Mouse (Mus musculus) neural tube, embryonic 15.5 days (tissue): ENCODE measurements around the gene Btbd6. TPM values are rescaled to one million over a fixed set of nuclear protein-coding genes. Genes with fewer than 3 reads are reported as not detected.
A peak's percentile ranks its signal among the peaks of the same experiment; 100 is the strongest.

Source experiments
- ATAC-seq: fragments of 200-750 bp; cut with Nextera tagmentation; 2 replicates; pipeline ENCODE4 v1.8.0; 2017; ENCODE audit warnings: mild to moderate bottlenecking, moderate TSS enrichment, moderate library complexity; ENCODE audit not compliant: low FRiP score
- H3K27ac ChIP-seq: fragments of 300-500 bp; sonication (generic); replicated peaks from 2 replicates; pipeline ENCODE4 v1.5.1; 2015; ENCODE audit warnings: mild to moderate bottlenecking, inconsistent platforms
- H3K27me3 ChIP-seq: fragments of 300-500 bp; sonication (generic); replicated peaks from 2 replicates; pipeline ENCODE4 v1.6.1; 2015; ENCODE audit warnings: inconsistent platforms
- H3K36me3 ChIP-seq: fragments of 300-500 bp; sonication (generic); 2 replicates; pipeline ENCODE4 v1.6.1; 2015; ENCODE audit warnings: inconsistent platforms
- H3K4me1 ChIP-seq: fragments of 300-500 bp; sonication (generic); 2 replicates; pipeline ENCODE4 v1.6.1; 2015; ENCODE audit warnings: inconsistent platforms
- H3K4me2 ChIP-seq: fragments of 300-500 bp; sonication (generic); 2 replicates; pipeline ENCODE4 v1.6.1; 2015; ENCODE audit warnings: inconsistent platforms, mild to moderate bottlenecking, moderate library complexity
- H3K4me3 ChIP-seq: fragments of 300-500 bp; sonication (generic); replicated peaks from 2 replicates; pipeline ENCODE4 v1.5.1; 2015; ENCODE audit warnings: mild to moderate bottlenecking, inconsistent platforms
- H3K9ac ChIP-seq: fragments of 300-500 bp; sonication (generic); replicated peaks from 2 replicates; pipeline ENCODE4 v1.6.1; 2015; ENCODE audit warnings: mild to moderate bottlenecking, inconsistent platforms
- H3K9me3 ChIP-seq: fragments of 300-500 bp; sonication (generic); replicated peaks from 2 replicates; pipeline ENCODE4 v1.6.1; 2016; ENCODE audit warnings: inconsistent platforms
- WGBS: fragments of 180-500 bp; shearing (Covaris S2); methylation state at CpG from one replicate; pipeline ENCODE4 v1.1.7; 2015; ENCODE audit warnings: mixed read lengths; 5-methylcytosine and 5-hydroxymethylcytosine counted together
- polyA plus RNA-seq: library from polyadenylated mRNA; unstranded; fragments of >200 nt; fragmentation: Nextera tagmentation; extraction: Ambion mirVana; gene quantifications from 2 replicates; pipeline ENCODE4 v1.2.1, GENCODE M21; 2015

The Btbd6 gene
- 46.3 and 50.0 TPM in 2 replicates for polyA plus RNA-seq

DNA sequence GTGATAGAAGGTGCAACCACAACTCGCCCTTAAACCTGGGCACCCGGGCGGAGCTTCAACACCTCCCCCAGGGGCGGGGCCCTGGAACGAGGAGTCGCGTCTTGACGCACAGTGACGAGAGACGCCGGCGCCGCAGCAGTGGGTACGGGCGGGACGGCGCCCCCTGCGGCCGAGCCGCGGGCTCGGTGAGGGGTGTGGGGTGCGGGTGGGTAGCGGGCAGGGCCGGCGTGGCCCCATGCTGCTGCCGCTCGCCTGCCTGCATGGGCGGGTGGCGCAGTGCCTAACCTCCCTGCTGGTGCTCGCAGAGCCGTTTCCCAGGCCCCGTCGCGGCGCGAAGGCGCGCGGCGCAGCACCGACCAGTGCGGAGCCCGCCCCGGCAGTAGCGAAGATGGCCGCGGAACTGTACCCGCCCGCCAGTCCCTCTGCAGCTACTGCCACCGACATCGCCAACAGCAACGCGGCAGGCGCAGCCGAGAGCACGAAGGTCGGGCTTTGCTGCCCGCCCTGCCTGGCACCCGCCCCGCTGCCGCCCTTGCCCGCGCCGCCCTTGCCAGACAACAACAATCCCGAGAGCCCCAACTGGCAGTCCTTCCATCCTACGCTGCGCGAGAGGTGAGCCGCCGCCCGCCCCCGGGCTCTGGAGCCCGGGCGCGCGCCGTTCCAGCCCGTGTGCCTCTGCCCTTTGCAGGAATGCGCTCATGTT, at the start of gene Btbd6:
Gene Btbd6 (plus strand): TSS at position 112 of the 703 bp plus-strand sequence.
- peak within 1 kb of the TSS; percentile 84 for H3K4me2 ChIP-seq

DNA sequence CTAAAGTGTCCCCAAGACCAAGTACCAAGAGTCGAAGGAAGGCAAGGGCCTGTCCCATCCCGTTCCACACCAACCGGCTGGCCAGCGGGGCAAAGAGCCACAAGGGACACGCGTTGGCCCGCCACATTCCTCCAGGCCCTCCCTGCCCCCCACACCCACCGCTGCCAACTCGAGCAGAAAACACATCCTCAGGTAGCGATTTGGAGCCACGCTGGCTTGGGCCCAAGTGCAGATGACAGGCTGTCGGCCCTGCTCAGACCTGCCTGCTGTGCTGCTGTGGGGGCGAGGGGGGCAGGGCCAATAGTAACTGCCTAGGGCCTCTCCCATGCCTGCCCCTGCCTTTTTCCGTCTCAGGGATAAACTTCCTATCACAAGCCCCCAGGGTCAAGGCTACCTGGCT, 49.0 kb upstream of the Btbd6 start:
- Histone ChIP-seq H3K4me3 (peak overlapping the region; percentile 74; the same call in 1 of the 2 replicates), H3K36me3 (no peaks in the 10 kb centered on the region), H3K4me2 (peak overlapping the region; percentile 75), H3K9ac (0 out of 2 replicates have a peak overlapping the region, but pooled peaks have one; percentile 66), H3K4me1 (peaks cover 64% of the 10 kb centered on the region), H3K9me3 (no peaks in the 10 kb centered on the region), H3K27ac (no peak overlapping the region), H3K27me3 (peaks cover 23% of the 10 kb centered on the region)
- no peak for ATAC-seq
- 63% methylated on average over 14 of the region's 14 CpGs for WGBS

More for the DNA sequence above, at the start of gene Btbd6:
- H3K4me3 ChIP-seq, result peak within 1 kb of the TSS; percentile 63
- peaks cover 62% of the 10 kb centered on the region for H3K36me3 ChIP-seq
- peaks cover 26% of the 10 kb centered on the region for H3K4me1 ChIP-seq
- H3K9me3 ChIP-seq, result no peaks in the 10 kb centered on the region
- peak within 1 kb of the TSS; percentile 97 for H3K27ac ChIP-seq
- WGBS, result under 1% methylated on average over 77 of the region's 80 CpGs
- ATAC-seq, result peak; percentile 96
- peak within 1 kb of the TSS; percentile 84 for H3K9ac ChIP-seq
- no peaks in the 10 kb centered on the region for H3K27me3 ChIP-seq

DNA sequence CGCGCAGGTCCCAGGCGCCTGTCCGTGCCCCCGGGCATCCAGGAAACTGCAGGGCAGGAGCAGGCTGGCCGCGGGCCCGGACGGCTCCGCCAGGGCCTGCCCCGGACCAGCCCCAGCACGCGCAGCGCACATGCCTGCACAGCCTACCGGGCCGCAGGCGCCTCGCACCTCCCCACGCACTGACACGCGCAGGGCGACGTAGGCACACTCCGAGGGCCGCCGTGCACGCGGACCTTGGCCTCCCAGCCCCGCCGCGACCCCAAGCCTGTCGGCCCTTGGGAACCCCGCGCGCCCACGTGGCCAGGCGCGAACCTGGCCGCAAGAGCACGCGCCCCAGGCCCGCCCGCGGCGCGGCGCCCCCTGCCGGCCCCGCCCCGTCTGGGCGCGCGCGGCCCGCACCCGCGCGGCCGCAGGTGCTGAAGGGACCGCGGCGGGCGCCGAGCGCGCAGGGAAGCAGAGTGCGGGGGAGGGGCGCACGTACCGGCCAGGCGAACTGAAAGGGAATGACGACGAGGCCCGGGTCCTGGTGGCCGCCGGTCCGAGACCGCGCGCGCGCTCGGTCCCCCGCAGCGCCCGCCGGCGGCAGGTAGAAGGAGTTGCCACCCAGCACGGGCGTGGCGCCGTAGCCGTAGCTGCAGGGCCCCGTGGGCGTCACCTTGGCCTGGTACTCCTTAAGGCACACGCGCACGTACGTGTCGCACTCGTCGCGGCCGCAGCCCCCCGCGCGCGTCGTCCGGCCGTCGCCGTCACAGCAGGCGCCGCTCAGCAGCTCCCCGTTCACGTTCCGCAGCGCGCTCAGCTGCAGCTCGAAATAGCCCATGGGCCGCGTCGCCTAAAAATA, 47.7 kb upstream of the Btbd6 start:
- Histone ChIP-seq H3K9me3 (no peaks in the 10 kb centered on the region), H3K27me3 (peaks cover 23% of the 10 kb centered on the region)

DNA sequence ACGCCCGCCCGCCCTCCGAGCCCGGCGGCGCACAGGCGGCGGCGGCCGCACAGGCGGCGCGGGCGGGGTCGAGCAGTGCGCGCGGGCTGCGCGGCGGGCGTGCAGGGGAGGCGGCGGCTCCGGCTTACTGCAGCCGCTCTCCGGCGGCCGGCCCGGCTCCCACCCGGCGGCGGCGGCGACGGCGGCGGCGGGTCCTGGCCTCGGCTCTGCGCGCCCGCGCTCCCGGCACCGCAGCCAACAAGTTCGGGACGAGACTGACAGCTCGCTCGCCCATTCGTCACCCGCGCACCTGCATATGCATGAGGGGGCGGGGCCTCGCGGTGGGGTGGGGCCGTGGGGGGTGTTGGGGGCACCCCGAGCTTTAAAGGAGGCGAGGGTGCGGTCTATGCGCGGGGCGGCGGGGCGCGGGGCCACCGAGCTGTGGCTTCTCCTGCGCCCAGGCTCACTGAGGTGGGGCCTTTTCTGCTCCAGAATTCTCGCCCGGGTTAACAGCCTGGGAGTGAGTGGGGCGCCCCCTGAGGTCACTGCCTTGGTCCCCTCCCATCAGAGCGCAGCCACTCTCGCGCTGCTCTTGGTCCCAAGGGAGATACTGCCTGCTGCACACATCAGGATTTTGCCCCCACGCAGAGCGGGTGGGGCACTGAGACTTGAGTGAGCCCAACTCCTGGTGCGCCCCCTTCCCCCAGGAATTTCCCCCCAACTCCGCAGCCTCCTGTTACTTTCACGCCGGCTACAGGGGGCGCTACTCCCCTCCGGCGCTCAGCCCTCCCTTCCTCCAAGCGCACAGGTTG, 46.5 kb upstream of the Btbd6 start, which contains the start of gene Jag2:
Gene Jag2 (minus strand): TSS at position 215 of the 791 bp plus-strand sequence.
- peak; percentile 69 for ATAC-seq
- Histone ChIP-seq H3K27me3 (peaks cover 23% of the 10 kb centered on the region), H3K4me3 (peak within 1 kb of the TSS; percentile 74), H3K9ac (peak within 1 kb of the TSS; percentile 66), H3K36me3 (no peaks in the 10 kb centered on the region), H3K9me3 (no peaks in the 10 kb centered on the region), H3K4me1 (peaks cover 49% of the 10 kb centered on the region), H3K27ac (peak within 1 kb of the TSS; percentile 89), H3K4me2 (peak within 1 kb of the TSS; percentile 75)
- WGBS, result under 1% methylated on average over 71 of the region's 85 CpGs

More for the DNA sequence above, 47.7 kb upstream of the Btbd6 start:
- H3K4me3 ChIP-seq, result peak overlapping the region; percentile 74
- H3K4me1 ChIP-seq, result peaks cover 52% of the 10 kb centered on the region
- WGBS, result 1% methylated on average over 112 of the region's 124 CpGs
- peak overlapping the region; percentile 89 for H3K27ac ChIP-seq
- peak; percentile 65 for ATAC-seq
- peak overlapping the region; percentile 75 for H3K4me2 ChIP-seq
- no peaks in the 10 kb centered on the region for H3K36me3 ChIP-seq
- peak overlapping the region; percentile 66 for H3K9ac ChIP-seq

DNA sequence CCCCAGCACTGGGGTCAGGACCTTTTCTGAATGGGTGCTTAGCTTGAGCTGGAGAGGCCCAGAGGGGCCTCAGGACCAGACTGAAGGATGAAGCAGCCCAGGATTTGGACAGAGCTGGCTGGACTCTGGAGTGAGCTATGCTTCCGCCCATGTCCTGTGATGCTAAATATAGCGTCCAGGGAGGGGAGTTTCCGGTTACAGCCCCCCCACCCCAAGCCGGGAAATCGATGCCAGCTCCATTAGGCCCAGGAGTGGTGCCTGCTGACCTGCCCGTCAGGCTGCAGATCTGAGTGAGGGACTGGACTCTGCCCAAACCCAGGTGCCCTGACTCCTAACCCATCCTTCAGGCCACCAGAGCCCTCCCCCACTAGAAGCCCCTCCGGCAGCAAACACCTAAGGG, 43.6 kb upstream of the Btbd6 start:
- Histone ChIP-seq H3K9ac (0 out of 2 replicates have a peak overlapping the region, but pooled peaks have one; percentile 5), H3K9me3 (no peaks in the 10 kb centered on the region), H3K36me3 (no peaks in the 10 kb centered on the region), H3K4me3 (no peak overlapping the region), H3K4me2 (no peak overlapping the region), H3K4me1 (peaks cover 22% of the 10 kb centered on the region), H3K27me3 (peaks cover 19% of the 10 kb centered on the region), H3K27ac (no peak overlapping the region)
- 74% methylated on average over 7 of the region's 7 CpGs for WGBS
- no peak for ATAC-seq

DNA sequence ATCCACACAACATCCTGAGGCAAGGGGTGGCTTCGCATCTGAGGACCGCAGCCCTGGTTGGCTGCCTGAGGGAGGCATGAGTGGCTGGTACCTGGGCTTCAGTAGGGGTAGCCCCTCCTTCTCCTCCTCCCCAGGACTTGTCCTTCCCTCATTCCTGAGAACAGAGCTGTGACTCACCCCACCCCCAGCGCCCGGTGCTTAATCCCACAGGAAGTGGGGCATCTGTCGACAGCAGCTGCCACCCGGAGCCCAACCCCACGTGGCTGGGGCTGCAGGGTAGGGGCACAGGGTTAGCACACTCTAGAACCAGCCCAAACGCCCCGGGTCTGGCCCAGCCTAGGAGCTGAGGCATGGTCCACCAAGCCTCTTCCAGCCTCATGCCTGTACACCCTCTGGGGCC, 38.4 kb upstream of the Btbd6 start:
- Histone ChIP-seq H3K4me3 (no peak overlapping the region), H3K4me2 (no peak overlapping the region), H3K9ac (no peak overlapping the region), H3K27me3 (no peaks in the 10 kb centered on the region), H3K36me3 (no peaks in the 10 kb centered on the region), H3K27ac (no peak overlapping the region), H3K4me1 (peaks cover 23% of the 10 kb centered on the region), H3K9me3 (no peaks in the 10 kb centered on the region)
- no peak for ATAC-seq
- WGBS, result 49% methylated on average over 9 of the region's 9 CpGs

DNA sequence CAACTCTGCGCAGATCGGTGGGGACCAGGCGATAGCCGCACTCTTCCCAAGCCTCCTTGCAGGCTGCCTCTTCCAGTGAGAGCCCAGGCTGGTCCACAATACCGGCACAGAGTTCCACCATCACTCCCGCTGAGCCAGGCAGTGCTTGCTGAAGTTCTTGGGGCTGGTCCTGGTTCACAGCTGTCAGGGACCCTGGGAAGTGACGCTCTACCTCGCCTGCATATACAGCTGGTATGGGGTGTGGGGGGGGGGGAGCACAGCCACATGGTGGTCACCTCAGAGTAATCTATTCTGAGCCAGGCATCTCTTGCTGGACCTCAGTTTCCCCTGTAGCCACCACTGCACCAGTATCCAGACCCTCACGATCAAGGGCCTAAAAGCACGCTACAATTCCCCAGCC, 37.9 kb upstream of the Btbd6 start:
- WGBS, result 80% methylated on average over 10 of the region's 10 CpGs
- Histone ChIP-seq H3K4me1 (peaks cover 23% of the 10 kb centered on the region), H3K9me3 (no peaks in the 10 kb centered on the region), H3K9ac (no peak overlapping the region), H3K4me2 (no peak overlapping the region), H3K27ac (no peak overlapping the region), H3K36me3 (no peaks in the 10 kb centered on the region), H3K4me3 (no peak overlapping the region), H3K27me3 (no peaks in the 10 kb centered on the region)
- ATAC-seq, result no peak

DNA sequence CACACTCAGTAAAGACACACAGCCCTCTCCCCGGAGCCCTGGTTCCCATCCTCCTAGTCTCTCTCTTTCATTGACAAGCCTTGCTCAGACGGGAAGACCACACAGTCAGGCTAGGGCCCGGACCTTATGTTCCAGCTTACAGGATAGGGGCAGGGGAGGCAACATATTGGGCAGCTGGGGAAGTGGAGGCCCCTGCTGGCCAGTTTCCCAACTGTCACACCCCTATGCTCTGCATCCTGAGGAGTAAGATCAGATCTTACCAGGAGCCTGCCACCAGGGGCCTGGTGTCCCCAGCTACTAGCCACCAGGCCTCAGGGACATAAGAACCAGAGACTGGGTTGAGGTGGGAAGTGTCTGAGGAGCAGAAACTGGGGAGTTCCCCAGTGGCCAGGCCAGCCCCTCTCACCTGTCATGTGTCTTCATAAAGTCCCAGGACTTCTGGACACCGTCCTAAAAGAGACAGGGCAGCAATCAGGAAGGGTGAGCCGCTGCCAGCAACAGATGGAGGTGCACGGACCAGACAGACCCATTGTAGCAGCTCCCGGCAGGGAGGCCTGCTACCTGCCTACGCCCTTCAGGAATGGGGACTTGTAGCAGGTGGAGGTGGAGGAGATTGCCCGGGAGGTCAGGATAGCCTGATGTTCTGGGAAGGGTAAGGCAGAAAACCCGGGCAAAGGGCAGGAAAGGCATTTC, 37.3 kb upstream of the Btbd6 start:
- no peak overlapping the region for H3K9ac ChIP-seq
- no peak for ATAC-seq
- 67% methylated on average over 10 of the region's 10 CpGs for WGBS

DNA sequence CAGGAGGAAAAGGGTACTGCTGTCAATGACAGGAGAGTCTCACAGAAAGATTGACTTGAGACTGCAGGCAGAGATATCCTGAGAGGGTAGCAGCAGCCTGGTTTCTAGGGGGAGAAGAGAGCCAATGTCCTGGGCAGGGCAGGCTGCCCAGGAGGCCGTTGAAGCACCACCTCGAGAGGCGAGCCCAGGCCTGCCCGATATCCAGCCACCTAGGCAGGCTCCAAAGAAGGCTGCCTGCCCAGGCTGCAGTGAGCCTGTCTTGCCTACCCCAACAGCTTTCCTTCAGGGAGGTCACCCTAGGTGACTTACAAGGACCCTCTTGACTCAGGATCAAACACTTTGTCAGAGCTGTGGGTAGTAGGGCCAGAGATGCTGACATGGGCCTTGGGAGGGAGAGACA, 36.0 kb upstream of the Btbd6 start:
- Histone ChIP-seq H3K4me1 (peaks cover 23% of the 10 kb centered on the region), H3K9ac (no peak overlapping the region), H3K27me3 (no peaks in the 10 kb centered on the region), H3K4me3 (no peak overlapping the region), H3K36me3 (no peaks in the 10 kb centered on the region), H3K4me2 (no peak overlapping the region), H3K27ac (no peak overlapping the region), H3K9me3 (no peaks in the 10 kb centered on the region)
- 93% methylated on average over 4 of the region's 4 CpGs for WGBS
- ATAC-seq, result no peak

More for the DNA sequence above, 37.3 kb upstream of the Btbd6 start:
- H3K27ac ChIP-seq, result no peak overlapping the region
- no peak overlapping the region for H3K4me2 ChIP-seq
- no peaks in the 10 kb centered on the region for H3K9me3 ChIP-seq
- peaks cover 23% of the 10 kb centered on the region for H3K4me1 ChIP-seq
- H3K27me3 ChIP-seq, result no peaks in the 10 kb centered on the region
- no peaks in the 10 kb centered on the region for H3K36me3 ChIP-seq
- no peak overlapping the region for H3K4me3 ChIP-seq

DNA sequence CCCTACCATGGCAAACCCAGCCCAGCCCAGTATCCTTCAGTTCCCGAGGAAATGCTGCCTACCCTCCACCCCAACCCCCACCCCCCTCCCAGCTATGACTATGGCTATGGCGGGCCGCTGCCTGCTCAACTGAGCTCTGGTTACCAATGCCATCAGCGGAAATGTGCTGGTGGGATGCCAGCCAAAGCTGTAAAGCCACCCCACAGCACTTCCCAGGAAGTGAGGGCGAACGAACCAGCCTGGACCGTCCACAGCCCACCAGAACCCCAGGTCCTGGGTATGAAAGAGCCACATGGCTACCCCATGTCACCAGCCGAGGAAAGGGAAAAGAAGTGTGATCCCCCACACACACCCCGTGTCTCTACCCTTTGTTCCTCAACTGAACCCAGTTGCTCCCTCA, 35.6 kb upstream of the Btbd6 start:
- Histone ChIP-seq H3K4me3 (0 out of 2 replicates have a peak overlapping the region, but pooled peaks have one; percentile 76), H3K27ac (peak overlapping the region; percentile 83; the same call in 1 of the 2 replicates), H3K9ac (no peak overlapping the region; the same call in 1 of the 2 replicates), H3K27me3 (no peaks in the 10 kb centered on the region), H3K4me2 (peak overlapping the region; percentile 82; the same call in 1 of the 2 replicates), H3K4me1 (peaks cover 23% of the 10 kb centered on the region), H3K36me3 (no peaks in the 10 kb centered on the region), H3K9me3 (no peaks in the 10 kb centered on the region)
- 76% methylated on average over 9 of the region's 9 CpGs for WGBS
- no peak for ATAC-seq
